Mouse (Mus musculus): ENCODE measurements around the gene Dynlrb2. TPM values are rescaled to one million over a fixed set of nuclear protein-coding genes. Genes with fewer than 3 reads are reported as not detected.

The Dynlrb2 gene
- polyA plus RNA-seq, 1 experiment from 2014 or later, result 0.66 TPM

GRCm38 (mm10) chr8:116543366-116543765, 38.6 kb downstream of the Dynlrb2 start:
- no peaks in the 10 kb centered on the region for H3K9me3 ChIP-seq (replicated peaks)
- no peak overlapping the region for H3K4me2 ChIP-seq
- no peak overlapping the region for H3K27ac ChIP-seq
- no peak overlapping the region for H3K4me3 ChIP-seq (replicated peaks)
- H3K36me3 ChIP-seq, result no peaks in the 10 kb centered on the region
- 47% methylated on average over 1 of the region's 1 CpGs for WGBS
- no peaks in the 10 kb centered on the region for H3K27me3 ChIP-seq
- no peak for ATAC-seq (replicated peaks; ENCODE audit: low FRiP score)
- no peak overlapping the region for H3K9ac ChIP-seq
- H3K4me1 ChIP-seq, result no peaks in the 10 kb centered on the region

GRCm38 (mm10) chr8:116552255-116552654, 47.5 kb downstream of the Dynlrb2 start:
- Histone ChIP-seq H3K9me3 (replicated peaks) (no peaks in the 10 kb centered on the region), H3K27me3 (no peaks in the 10 kb centered on the region), H3K4me1 (no peaks in the 10 kb centered on the region), H3K9ac (no peak overlapping the region), H3K4me3 (replicated peaks) (no peak overlapping the region), H3K36me3 (no peaks in the 10 kb centered on the region), H3K4me2 (no peak overlapping the region), H3K27ac (no peak overlapping the region)
- WGBS, result 83% methylated on average over 6 of the region's 6 CpGs
- no peak for ATAC-seq (replicated peaks; ENCODE audit: low FRiP score)

- Histone ChIP-seq H3K4me1 (no peaks in the 10 kb centered on the region), H3K4me3 (replicated peaks) (no peak overlapping the region), H3K36me3 (no peaks in the 10 kb centered on the region), H3K27me3 (no peaks in the 10 kb centered on the region), H3K9me3 (replicated peaks) (no peaks in the 10 kb centered on the region), H3K27ac (no peak overlapping the region), H3K9ac (no peak overlapping the region), H3K4me2 (no peak overlapping the region)
- 78% methylated on average over 3 of the region's 3 CpGs for WGBS
- no peak for ATAC-seq (replicated peaks; ENCODE audit: low FRiP score)
Measured at GRCm38 (mm10) chr8:116552778-116553177, 48.0 kb downstream of the Dynlrb2 start.

Other genes starting within 250 kb of the Dynlrb2 start
- gene Cdyl2, start 228.0 kb downstream of the Dynlrb2 start, polyA plus RNA-seq (2015; fragmentation: Nextera tagmentation; extraction: Ambion mirVana), result 8.4 and 9.3 TPM in 2 replicates

Measured in kidney, embryonic 15.5 days (tissue).